Mouse (Mus musculus) liver, embryonic 11.5 days (tissue): ENCODE measurements around the gene Cped1. TPM values are rescaled to one million over a fixed set of nuclear protein-coding genes. Genes with fewer than 3 reads are reported as not detected.

Source experiments
- ATAC-seq: fragments of 200-750 bp; cut with Nextera tagmentation; replicated peaks from 2 replicates; pipeline ENCODE4 v1.8.0; 2017; ENCODE audit warnings: moderate number of reproducible peaks, mild to moderate bottlenecking, moderate TSS enrichment, moderate library complexity; ENCODE audit not compliant: low FRiP score
- DNase-seq: peaks from one replicate; pipeline ENCODE4 v3.0.0-alpha.2; 2017; ENCODE audit warnings: low spot score
- H3K27ac ChIP-seq: fragments of 300-500 bp; sonication (generic); 2 replicates; pipeline ENCODE4 v1.5.1; 2014; ENCODE audit warnings: mild to moderate bottlenecking, low read depth, low read length, control low read depth
- H3K27me3 ChIP-seq: fragments of 300-500 bp; sonication (generic); replicated peaks from 2 replicates; pipeline ENCODE4 v1.6.1; 2014; ENCODE audit warnings: low read length, mixed read lengths; ENCODE audit not compliant: control insufficient read depth, insufficient read depth
- H3K36me3 ChIP-seq: fragments of 300-500 bp; sonication (generic); 2 replicates; pipeline ENCODE4 v1.6.1; 2014; ENCODE audit warnings: mild to moderate bottlenecking, low read length, moderate library complexity, mixed read lengths; ENCODE audit not compliant: control insufficient read depth, insufficient read depth
- H3K4me1 ChIP-seq: fragments of 300-500 bp; sonication (generic); replicated peaks from 2 replicates; pipeline ENCODE4 v1.6.1; 2014; ENCODE audit warnings: low read length, mixed read lengths; ENCODE audit not compliant: control insufficient read depth, insufficient read depth
- H3K4me2 ChIP-seq: fragments of 300-500 bp; sonication (generic); 2 replicates; pipeline ENCODE4 v1.6.1; 2014; ENCODE audit warnings: mild to moderate bottlenecking, control low read depth, moderate library complexity
- H3K4me3 ChIP-seq: fragments of 300-500 bp; sonication (generic); 2 replicates; pipeline ENCODE4 v1.5.1; 2014; ENCODE audit warnings: low read depth, low read length, control low read depth
- H3K9ac ChIP-seq: fragments of 300-500 bp; sonication (generic); 2 replicates; pipeline ENCODE4 v1.6.1; 2014; ENCODE audit warnings: low read depth, low read length, control low read depth
- H3K9me3 ChIP-seq: fragments of 300-500 bp; sonication (generic); 2 replicates; pipeline ENCODE4 v1.6.1; 2016; ENCODE audit warnings: low read length, inconsistent platforms, mixed read lengths; ENCODE audit not compliant: control insufficient read depth
- WGBS: fragments of 180-500 bp; shearing (Covaris S2); extraction: QIAGEN DNeasy Blood & Tissue Kit; methylation state at CpG from one replicate; pipeline ENCODE4 v1.1.7; 2014; 5-methylcytosine and 5-hydroxymethylcytosine counted together
- polyA plus RNA-seq: library from polyadenylated mRNA; unstranded; fragments of >200 nt; fragmentation: Nextera tagmentation; extraction: Ambion mirVana; gene quantifications from 2 replicates; pipeline ENCODE4 v1.2.1, GENCODE M21; 2014

Gene Cped1
- polyA plus RNA-seq, 1 experiment from 2014 or later: 6.9 TPM

DNA sequence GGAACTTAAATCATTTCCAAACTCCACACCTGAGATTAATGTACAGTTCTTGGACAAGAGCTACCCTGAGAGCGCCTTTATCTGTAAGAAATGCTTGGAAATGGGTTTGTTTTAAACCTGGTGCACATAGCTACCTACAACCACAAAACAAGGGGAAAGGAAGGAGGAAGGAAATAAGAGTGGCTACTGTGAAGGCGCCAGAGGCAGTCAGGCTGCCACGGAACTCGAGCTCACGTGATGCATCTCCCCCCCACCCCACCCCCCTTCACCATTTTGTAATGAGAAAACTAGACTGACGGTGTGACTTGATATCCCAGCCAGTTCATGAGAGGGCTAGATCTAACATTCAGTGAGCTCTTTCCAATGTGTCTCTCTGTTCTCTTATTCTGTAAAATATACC lies 228.9 kb downstream of the Cped1 start:
- DNase-seq: no peak
- WGBS: 71% methylated on average over 6 of the region's 6 CpGs
- Histone ChIP-seq H3K4me1 (no peaks in the 10 kb centered on the region), H3K27ac (no peak overlapping the region), H3K27me3 (no peaks in the 10 kb centered on the region), H3K9me3 (no peaks in the 10 kb centered on the region), H3K4me3 (no peak overlapping the region), H3K9ac (no peak overlapping the region), H3K36me3 (no peaks in the 10 kb centered on the region), H3K4me2 (no peak overlapping the region)
- ATAC-seq: no peak

DNA sequence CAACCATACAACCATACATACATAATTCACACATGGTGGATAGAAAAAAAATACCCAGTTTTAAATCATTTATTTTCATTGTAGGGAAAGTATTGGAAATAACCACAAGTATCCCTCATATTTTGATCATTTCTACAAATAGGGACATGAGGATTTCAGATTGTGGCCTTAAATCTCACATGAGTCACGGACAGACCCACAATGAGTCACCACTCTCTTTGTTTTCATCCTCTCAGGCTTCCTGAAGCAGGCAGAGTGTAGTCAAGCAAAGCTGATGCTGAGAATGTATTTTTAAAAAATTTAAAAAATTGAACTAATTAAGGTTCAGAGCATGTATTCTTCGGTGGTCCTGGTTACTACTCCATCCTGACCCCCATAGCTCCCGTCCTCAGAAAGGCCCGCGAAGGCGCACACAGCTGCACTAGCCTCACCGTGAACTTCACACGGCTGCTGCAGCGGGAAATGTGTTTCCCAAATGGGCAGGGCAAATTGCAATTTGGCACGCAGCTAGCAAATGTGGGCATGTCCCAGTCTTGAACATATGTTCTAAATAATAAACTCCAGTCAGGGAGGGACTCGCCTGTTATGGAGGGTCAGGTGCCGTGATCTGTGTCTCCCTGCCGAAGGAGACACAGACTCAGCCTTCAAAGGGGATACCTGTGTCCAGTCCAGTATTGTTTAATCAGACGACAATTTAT lies 230.7 kb downstream of the Cped1 start:
- Histone ChIP-seq H3K4me2 (no peak overlapping the region), H3K27ac (no peak overlapping the region), H3K4me1 (no peaks in the 10 kb centered on the region), H3K4me3 (no peak overlapping the region), H3K9ac (no peak overlapping the region), H3K27me3 (no peaks in the 10 kb centered on the region), H3K9me3 (no peaks in the 10 kb centered on the region), H3K36me3 (no peaks in the 10 kb centered on the region)
- no peak for ATAC-seq
- 92% methylated on average over 14 of the region's 14 CpGs for WGBS
- no peak for DNase-seq

DNA sequence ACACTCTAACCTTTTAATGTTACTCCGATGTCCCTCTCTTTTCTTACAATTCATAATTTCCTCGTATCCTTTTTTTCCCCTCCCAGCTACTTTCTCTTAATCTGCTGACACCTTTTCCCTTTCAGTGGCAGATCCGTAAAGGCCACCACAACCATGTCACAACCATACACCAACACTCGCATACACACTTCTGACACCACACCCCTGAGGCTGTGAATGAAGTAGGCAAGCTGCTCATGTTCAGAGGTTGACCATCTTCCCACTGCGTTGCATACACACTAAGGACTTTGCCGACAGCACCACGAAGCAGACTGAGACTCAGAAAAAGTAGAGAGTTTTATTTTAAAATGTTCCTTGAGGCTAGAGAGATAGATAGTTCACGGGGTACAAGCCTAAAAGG lies 235.4 kb downstream of the Cped1 start:
- no peaks in the 10 kb centered on the region for H3K4me1 ChIP-seq
- H3K4me3 ChIP-seq: no peak overlapping the region
- ATAC-seq: no peak
- H3K4me2 ChIP-seq: no peak overlapping the region
- DNase-seq: no peak
- no peak overlapping the region for H3K27ac ChIP-seq
- no peaks in the 10 kb centered on the region for H3K27me3 ChIP-seq
- H3K36me3 ChIP-seq: no peaks in the 10 kb centered on the region
- no peaks in the 10 kb centered on the region for H3K9me3 ChIP-seq
- H3K9ac ChIP-seq: no peak overlapping the region
- 85% methylated on average over 8 of the region's 8 CpGs for WGBS

DNA sequence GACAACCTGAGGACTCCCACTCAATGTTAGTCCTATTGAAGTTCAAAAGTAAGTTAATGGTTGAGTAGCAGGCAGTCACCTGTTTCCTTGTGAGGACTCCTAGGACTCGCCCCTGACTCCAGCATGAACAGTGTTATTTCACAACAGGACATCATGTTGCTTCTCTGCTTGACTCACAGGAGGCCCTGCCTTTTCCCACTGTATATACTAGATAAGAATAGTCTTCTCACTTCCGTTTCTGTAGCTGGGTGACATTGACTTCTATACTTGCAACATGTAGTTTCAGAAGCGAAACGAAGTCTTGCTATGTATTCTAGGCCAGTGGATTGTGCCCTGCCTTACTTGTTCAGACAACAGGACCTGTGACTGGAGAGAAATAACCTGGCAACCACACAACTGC lies 236.4 kb downstream of the Cped1 start:
- H3K27ac ChIP-seq: no peak overlapping the region
- no peaks in the 10 kb centered on the region for H3K36me3 ChIP-seq
- H3K9me3 ChIP-seq: no peaks in the 10 kb centered on the region
- ATAC-seq (no peak), DNase-seq (no peak)
- no peak overlapping the region for H3K9ac ChIP-seq
- H3K4me3 ChIP-seq: no peak overlapping the region
- no peaks in the 10 kb centered on the region for H3K4me1 ChIP-seq
- H3K4me2 ChIP-seq: no peak overlapping the region
- no peaks in the 10 kb centered on the region for H3K27me3 ChIP-seq
- WGBS: 65% methylated on average over 4 of the region's 4 CpGs

DNA sequence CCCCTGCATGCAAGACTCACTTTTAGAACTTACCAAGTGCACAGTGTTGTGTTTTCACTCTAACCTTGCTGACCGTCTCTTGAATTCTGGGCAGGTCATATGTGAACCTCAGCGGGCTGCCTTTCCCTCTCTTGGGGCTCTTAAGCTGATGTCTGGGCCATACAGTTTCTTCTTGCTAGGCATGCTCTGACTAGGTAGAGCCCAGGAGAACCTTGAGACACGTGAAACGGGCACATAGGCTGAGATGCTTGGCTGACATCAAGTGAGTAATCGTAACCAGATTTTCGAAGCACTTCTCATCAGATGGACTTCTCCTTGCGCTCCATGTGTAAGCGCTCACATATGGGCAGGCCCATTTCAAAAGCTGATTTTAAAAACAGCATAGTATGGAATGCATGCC lies 237.2 kb downstream of the Cped1 start:
- H3K9ac ChIP-seq: no peak overlapping the region
- no peaks in the 10 kb centered on the region for H3K4me1 ChIP-seq
- WGBS: 86% methylated on average over 8 of the region's 8 CpGs
- no peaks in the 10 kb centered on the region for H3K9me3 ChIP-seq
- ATAC-seq: no peak
- no peaks in the 10 kb centered on the region for H3K27me3 ChIP-seq
- DNase-seq: no peak
- H3K27ac ChIP-seq: no peak overlapping the region
- no peaks in the 10 kb centered on the region for H3K36me3 ChIP-seq
- H3K4me3 ChIP-seq: no peak overlapping the region
- no peak overlapping the region for H3K4me2 ChIP-seq

DNA sequence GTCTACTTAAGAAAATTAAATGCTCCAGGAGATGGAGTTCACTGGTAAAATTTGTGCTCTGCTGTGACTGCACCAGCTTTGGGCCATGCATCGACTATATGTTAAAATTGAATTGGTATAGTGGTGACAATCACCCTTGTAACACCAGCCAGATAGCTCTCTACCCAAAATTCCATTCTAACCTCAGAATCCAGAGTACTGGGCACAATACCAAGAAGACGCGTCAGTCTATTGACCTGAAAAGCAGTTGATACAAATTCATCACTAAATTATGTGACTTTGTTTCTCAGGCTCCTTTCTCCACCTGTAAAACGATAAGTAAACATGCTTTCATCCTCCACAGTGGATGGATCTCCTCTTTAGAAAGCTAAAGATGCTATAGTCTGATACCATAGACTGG lies 238.6 kb downstream of the Cped1 start:
- H3K9me3 ChIP-seq: no peaks in the 10 kb centered on the region
- ATAC-seq (no peak), DNase-seq (no peak)
- 85% methylated on average over 4 of the region's 4 CpGs for WGBS
- no peaks in the 10 kb centered on the region for H3K36me3 ChIP-seq
- no peak overlapping the region for H3K27ac ChIP-seq
- H3K27me3 ChIP-seq: no peaks in the 10 kb centered on the region
- no peak overlapping the region for H3K9ac ChIP-seq
- no peaks in the 10 kb centered on the region for H3K4me1 ChIP-seq
- H3K4me2 ChIP-seq: no peak overlapping the region
- no peak overlapping the region for H3K4me3 ChIP-seq

DNA sequence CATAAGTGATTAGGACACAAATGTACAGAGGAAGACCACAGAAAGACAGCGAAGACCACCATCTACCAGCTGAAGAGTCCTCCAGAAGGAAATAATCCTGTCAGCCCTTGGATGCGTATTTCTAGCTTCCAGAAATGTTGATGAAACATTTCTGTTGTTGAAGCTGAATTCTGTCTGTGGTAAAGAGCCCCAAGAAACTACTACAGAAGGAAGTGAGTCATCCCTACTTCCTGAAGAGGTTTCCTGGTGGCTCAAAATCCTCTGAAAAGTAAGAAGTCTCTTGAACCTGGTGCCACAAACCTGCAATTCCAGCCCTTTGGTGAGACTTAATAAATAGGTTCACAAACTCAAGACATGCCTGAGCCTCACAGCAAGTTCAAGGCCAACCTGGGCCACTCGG lies 245.5 kb downstream of the Cped1 start:
- no peak overlapping the region for H3K4me2 ChIP-seq
- no peak overlapping the region for H3K4me3 ChIP-seq

DNA sequence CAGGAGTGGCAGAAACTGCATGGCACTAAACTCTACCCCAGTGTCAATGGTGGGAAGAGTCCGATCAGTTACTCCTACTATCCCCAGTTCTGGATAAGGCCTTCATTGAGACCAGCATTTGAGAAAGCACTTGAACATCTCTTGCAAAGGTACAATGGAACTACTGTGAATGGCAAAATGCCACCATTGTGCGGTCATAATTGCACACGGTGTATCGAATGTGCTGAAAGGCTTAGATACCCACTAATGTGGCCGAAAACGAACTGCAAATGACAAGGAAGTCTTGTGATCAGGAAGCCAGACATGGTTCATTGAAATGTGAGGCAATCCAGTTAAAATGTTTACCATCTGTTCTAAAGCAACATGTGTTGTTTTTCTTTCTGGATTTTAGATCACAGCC lies 247.8 kb downstream of the Cped1 start:
- ATAC-seq: no peak
- H3K27ac ChIP-seq: no peak overlapping the region
- 85% methylated on average over 6 of the region's 6 CpGs for WGBS
- no peaks in the 10 kb centered on the region for H3K36me3 ChIP-seq
- H3K4me2 ChIP-seq: no peak overlapping the region
- no peak for DNase-seq
- H3K9me3 ChIP-seq: no peaks in the 10 kb centered on the region
- H3K4me1 ChIP-seq: no peaks in the 10 kb centered on the region
- no peak overlapping the region for H3K9ac ChIP-seq
- no peak overlapping the region for H3K4me3 ChIP-seq
- no peaks in the 10 kb centered on the region for H3K27me3 ChIP-seq

More for the DNA sequence above, 245.5 kb downstream of the Cped1 start:
- Histone ChIP-seq H3K27ac (no peak overlapping the region), H3K9me3 (no peaks in the 10 kb centered on the region), H3K4me1 (no peaks in the 10 kb centered on the region), H3K9ac (no peak overlapping the region), H3K36me3 (no peaks in the 10 kb centered on the region), H3K27me3 (no peaks in the 10 kb centered on the region)
- DNase-seq: no peak
- 60% methylated on average over 3 of the region's 3 CpGs for WGBS
- ATAC-seq: no peak

DNA sequence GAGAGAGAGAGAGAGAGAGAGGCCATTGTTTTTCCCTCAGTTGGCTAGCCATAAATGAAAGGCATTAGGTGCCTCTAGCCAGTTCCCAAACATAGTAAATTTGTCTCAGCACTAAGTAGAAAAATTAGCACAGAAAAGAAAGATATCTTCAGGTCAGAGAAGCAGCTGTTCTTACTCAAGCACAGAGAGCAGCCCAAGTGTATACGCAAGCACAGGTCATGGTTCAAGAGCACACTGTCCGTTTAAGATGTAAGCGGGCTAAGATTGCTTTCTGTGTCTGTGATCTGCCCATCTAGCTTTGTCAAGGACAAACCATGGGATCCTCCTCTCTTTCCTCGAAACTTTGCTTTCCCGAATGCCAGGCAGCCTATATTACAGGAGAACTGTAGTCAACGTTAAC lies 249.4 kb downstream of the Cped1 start:
- no peaks in the 10 kb centered on the region for H3K4me1 ChIP-seq
- ATAC-seq: no peak
- no peaks in the 10 kb centered on the region for H3K36me3 ChIP-seq
- H3K27ac ChIP-seq: no peak overlapping the region
- H3K4me2 ChIP-seq: no peak overlapping the region
- no peaks in the 10 kb centered on the region for H3K27me3 ChIP-seq
- WGBS: 79% methylated on average over 6 of the region's 6 CpGs
- DNase-seq: no peak
- no peaks in the 10 kb centered on the region for H3K9me3 ChIP-seq
- H3K9ac ChIP-seq: no peak overlapping the region
- no peak overlapping the region for H3K4me3 ChIP-seq
